Mouse (Mus musculus): ENCODE results near the gene Olfr659. TPM values are rescaled to one million over a fixed set of nuclear protein-coding genes. Genes with fewer than 3 reads are reported as not detected.

Olfr659 gene
- not detected for total RNA-seq (2021)
- long read RNA-seq, experiment 1, result 0 reads
- long read RNA-seq, experiment 2, result 0 reads

GRCm38 (mm10) chr7:104666453-104666852, at the start of gene Olfr659:
Gene Olfr659 (plus strand): TSS chr7:104666753.
- Histone ChIP-seq H3K4me3 (no peak within 1 kb of the TSS), H3K27ac (no peak within 1 kb of the TSS)
- DNase-seq (ENCODE audit: low spot score in 2 of 2), result no peak
- no peak for TF ChIP-seq CTCF (conservative IDR thresholded peaks at IDR 0.05)

DNA sequence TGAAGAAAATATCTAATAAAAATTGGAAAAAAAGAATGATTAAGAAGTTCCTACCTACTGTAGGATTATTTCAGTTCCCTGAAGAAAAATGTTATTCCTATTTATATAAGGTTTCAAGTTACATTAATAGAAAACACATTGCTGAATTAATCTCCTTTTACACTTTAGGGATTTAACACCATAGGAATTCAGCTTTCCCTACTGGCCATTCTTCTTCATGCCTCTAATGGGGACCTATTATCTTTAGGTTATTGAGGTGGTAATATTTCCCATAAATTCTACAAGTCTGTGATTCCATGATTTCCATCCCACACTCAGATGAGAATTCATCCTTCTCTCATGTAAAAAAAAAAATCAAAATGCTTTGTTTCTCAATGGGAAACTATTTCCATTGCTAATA, 42.1 kb upstream of the Olfr659 start, which contains the start of gene Olfr657:
TSS of gene Olfr657 (plus strand) at position 301 of the 400 bp plus-strand sequence.
- Histone ChIP-seq H3K4me3 (no peak within 1 kb of the TSS), H3K27ac (no peak within 1 kb of the TSS)
- TF ChIP-seq CTCF (conservative IDR thresholded peaks at IDR 0.05), result no peak
- no peak for DNase-seq (ENCODE audit: low spot score in 2 of 2)

DNA sequence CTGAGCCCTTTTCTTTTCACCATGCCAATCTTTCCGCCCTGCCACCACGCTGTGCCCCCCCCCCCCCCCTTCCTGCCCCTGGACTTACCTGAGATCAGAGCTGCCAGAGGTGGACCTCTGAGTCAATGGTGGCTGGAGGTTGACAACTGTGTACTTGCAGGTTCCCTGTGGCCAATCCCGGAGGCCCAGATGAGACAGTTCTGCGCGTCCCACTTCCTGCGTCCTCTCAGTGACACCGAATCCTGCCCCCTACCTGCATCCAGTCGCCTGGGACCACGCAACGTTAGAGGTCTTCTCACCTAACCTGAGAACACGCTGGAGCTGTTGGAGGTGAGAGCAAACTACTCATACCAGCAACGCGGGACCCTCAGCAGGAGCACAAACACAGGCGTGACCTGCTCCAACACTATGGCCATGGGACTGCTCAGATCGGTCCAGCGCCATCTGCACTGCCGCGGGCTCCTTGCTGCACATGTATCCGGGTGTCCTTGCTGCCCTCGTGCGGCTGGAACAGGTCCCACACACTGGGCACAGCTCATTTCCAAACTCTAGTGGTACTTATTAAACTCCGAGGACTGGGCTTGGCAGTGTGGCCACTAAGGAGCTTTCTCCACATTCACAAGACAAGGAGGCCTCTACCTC, 19.6 kb upstream of the Olfr659 start, which contains the start of gene Olfr658:
TSS of gene Olfr658 (minus strand) at position 465 of the 642 bp plus-strand sequence.
- Histone ChIP-seq H3K4me3 (no peak within 1 kb of the TSS), H3K27ac (no peak within 1 kb of the TSS)
- peak in 1 of 2 experiments; percentile 10 for DNase-seq (ENCODE audit: low spot score in 2 of 2)
- peak; percentile 59 for TF ChIP-seq CTCF (conservative IDR thresholded peaks at IDR 0.05)

DNA sequence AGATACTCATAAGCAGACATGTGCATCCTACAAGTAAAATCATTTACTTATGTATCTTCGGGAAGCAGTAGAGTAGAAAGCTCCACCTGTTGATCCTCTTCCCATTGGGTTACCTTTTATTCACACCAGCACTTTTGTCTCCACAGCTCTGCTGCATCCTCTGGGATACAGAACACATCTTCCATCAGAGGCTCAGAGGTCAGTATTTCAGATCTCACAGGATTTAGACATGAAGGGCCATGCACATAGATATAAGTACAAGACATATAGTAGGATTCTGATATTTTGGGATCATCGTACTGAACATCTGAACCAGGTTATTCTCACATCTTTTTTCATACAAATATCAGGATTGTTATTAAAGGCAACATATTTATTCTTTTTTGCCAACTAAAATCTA, 19.6 kb downstream of the Olfr659 start, which contains the start of gene Olfr661:
TSS of gene Olfr661 (plus strand) at position 301 of the 400 bp plus-strand sequence.
- DNase-seq (ENCODE audit: low spot score in 2 of 2), result no peak
- no peak within 1 kb of the TSS for H3K27ac ChIP-seq
- no peak within 1 kb of the TSS for H3K4me3 ChIP-seq
- no peak for TF ChIP-seq CTCF (conservative IDR thresholded peaks at IDR 0.05)

Other genes starting within 250 kb of the Olfr659 start
- gene Trim30a, start 201.6 kb upstream of the Olfr659 start, total RNA-seq (2021), result 1 to 10 TPM in 1 of 2 experiments, under 1 TPM in 1; 0.64 to 1.1 TPM
- under 1 TPM; 0.33 to 0.34 TPM for gene Trim30d, start 158.9 kb upstream of the Olfr659 start, total RNA-seq (2021)
- not detected for gene Olfr651, start 116.6 kb upstream of the Olfr659 start, total RNA-seq (2021)
- not detected for gene Olfr652, start 105.9 kb upstream of the Olfr659 start, total RNA-seq (2021)
- gene Olfr653, start 89.4 kb upstream of the Olfr659 start, total RNA-seq (2021), result not detected
- not detected for gene Olfr654, start 79.7 kb upstream of the Olfr659 start, total RNA-seq (2021)
- not detected for gene Olfr655, start 65.0 kb upstream of the Olfr659 start, total RNA-seq (2021)
- gene Olfr656, start 52.8 kb upstream of the Olfr659 start, total RNA-seq (2021), result not detected
- gene Olfr657, start 42.0 kb upstream of the Olfr659 start, total RNA-seq (2021), result not detected
- gene Olfr658, start 19.4 kb upstream of the Olfr659 start, total RNA-seq (2021), result not detected
- not detected for gene Olfr661, start 19.7 kb downstream of the Olfr659 start, total RNA-seq (2021)
- gene Usp17le, start 110.7 kb downstream of the Olfr659 start, total RNA-seq (2021), result not detected
- not detected for gene Usp17lb, start 175.8 kb downstream of the Olfr659 start, total RNA-seq (2021)
- gene Usp17la, start 190.3 kb downstream of the Olfr659 start, total RNA-seq (2021), result not detected
- gene Olfr665, start 211.3 kb downstream of the Olfr659 start, total RNA-seq (2021), result not detected
- gene Olfr666, start 229.2 kb downstream of the Olfr659 start, total RNA-seq (2021), result not detected

Measured in layer of hippocampus, adult 2 months (tissue).